Mouse (Mus musculus): ENCODE results near the gene Alkbh6.

Gene Alkbh6

GRCm38 (mm10) chr7:30332622-30333259 is 24.2 kb downstream of the Alkbh6 start:
- DNase-seq: peak in 1 of 2 experiments; percentile 36

- DNase-seq: peak; percentile 93 to 95
Observed at GRCm38 (mm10) chr7:30333436-30333835, 24.9 kb downstream of the Alkbh6 start.

GRCm38 (mm10) chr7:30334563-30334962 is 26.0 kb downstream of the Alkbh6 start:
- peak; percentile 61 to 71 for DNase-seq

- DNase-seq: peak; percentile 75 to 78
Observed at GRCm38 (mm10) chr7:30335688-30336087, 27.2 kb downstream of the Alkbh6 start.

- DNase-seq: peak; percentile 96 to 99
Observed at GRCm38 (mm10) chr7:30336384-30336783, 27.9 kb downstream of the Alkbh6 start.

GRCm38 (mm10) chr7:30339432-30340109 is 31.1 kb downstream of the Alkbh6 start:
- peak; percentile 88 to 90 for DNase-seq

GRCm38 (mm10) chr7:30346635-30347379 is 38.3 kb downstream of the Alkbh6 start:
- peak in 1 of 2 experiments; percentile 28 for DNase-seq

GRCm38 (mm10) chr7:30347828-30348227 is 39.3 kb downstream of the Alkbh6 start:
- DNase-seq: peak; percentile 88

- DNase-seq: peak; percentile 85 to 91
Observed at GRCm38 (mm10) chr7:30353279-30353822, 44.8 kb downstream of the Alkbh6 start.

GRCm38 (mm10) chr7:30354059-30354458 is 45.5 kb downstream of the Alkbh6 start:
- no peak for DNase-seq

GRCm38 (mm10) chr7:30358378-30359186 is 50.1 kb downstream of the Alkbh6 start:
- DNase-seq: no peak

GRCm38 (mm10) chr7:30359276-30359865 is 50.9 kb downstream of the Alkbh6 start:
- DNase-seq: peak in 1 of 2 experiments; percentile 35

GRCm38 (mm10) chr7:30360028-30360427 is 51.5 kb downstream of the Alkbh6 start:
- no peak for DNase-seq

GRCm38 (mm10) chr7:30362652-30363343 is 54.3 kb downstream of the Alkbh6 start, which contains the start of gene Lrfn3:
Gene Lrfn3, minus strand, starts transcription at chr7:30362772.
- peak; percentile 83 to 86 for DNase-seq

- DNase-seq: peak in 1 of 2 experiments; percentile 32
Observed at GRCm38 (mm10) chr7:30363344-30363738, 54.8 kb downstream of the Alkbh6 start.
